Mouse (Mus musculus): ENCODE measurements at regions not wholly inside any gene's neighbourhood (a gene's known extent, or its start where the extent isn't known, plus 50 kb on each side); places are given as distances from the start of the nearest gene placed in this dataset.

GRCm38 (mm10) chr10:91734691-91735090, 553.6 kb upstream of the Tmpo start:
- Histone ChIP-seq H3K27me3 (ENCODE audit: control insufficient read depth, insufficient read depth, low read depth, low read length) (no peaks in the 10 kb centered on the region), H3K9ac (ENCODE audit: low read depth, low read length) (no peak overlapping the region), H3K4me3 (ENCODE audit: low read depth, low read length) (no peak overlapping the region), H3K27ac (ENCODE audit: low read length) (no peak overlapping the region), H3K36me3 (ENCODE audit: control insufficient read depth, insufficient read depth) (no peaks in the 10 kb centered on the region), H3K9me3 (replicated peaks; ENCODE audit: control insufficient read depth, low read length) (no peaks in the 10 kb centered on the region), H3K4me2 (ENCODE audit: low read depth, low read length) (no peak overlapping the region), H3K4me1 (ENCODE audit: control insufficient read depth, low read depth, low read length) (no peaks in the 10 kb centered on the region)
- 59% methylated on average over 8 of the region's 8 CpGs for WGBS (ENCODE audit: insufficient replicate concordance)
- ATAC-seq (ENCODE audit: low read depth): no peak

DNA sequence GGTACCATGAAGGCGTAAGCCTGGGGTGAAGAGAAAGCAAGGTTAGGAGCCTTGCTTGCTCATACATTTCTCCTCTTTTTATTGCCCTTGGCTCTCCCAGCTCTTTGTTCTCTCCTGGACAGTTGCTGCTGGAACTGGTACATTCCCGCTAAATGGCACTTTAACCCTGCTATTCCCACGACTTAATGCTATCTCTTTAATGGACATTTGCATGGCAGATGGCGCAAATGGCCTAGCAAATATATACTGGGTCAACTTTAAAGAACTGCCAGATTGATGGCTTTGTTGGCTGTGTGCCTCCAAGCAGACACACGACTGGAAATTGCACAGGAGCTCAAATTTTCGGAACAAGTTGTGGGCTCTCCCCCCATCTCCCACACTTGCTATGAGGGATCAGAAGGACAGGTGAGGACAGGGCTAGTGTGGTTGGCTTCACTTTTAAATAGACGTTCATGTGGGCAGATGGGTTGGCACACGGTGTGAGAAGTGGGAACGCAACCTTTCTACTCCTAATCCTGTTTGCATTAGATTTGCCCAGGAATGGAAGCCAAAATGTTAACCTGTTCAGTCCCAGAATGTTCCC, 551.0 kb upstream of the Tmpo start:
- Histone ChIP-seq H3K27me3 (ENCODE audit: control insufficient read depth, insufficient read depth, low read depth, low read length) (no peaks in the 10 kb centered on the region), H3K4me3 (ENCODE audit: low read depth, low read length) (no peak overlapping the region), H3K9ac (ENCODE audit: low read depth, low read length) (no peak overlapping the region), H3K9me3 (replicated peaks; ENCODE audit: control insufficient read depth, low read length) (no peaks in the 10 kb centered on the region), H3K36me3 (ENCODE audit: control insufficient read depth, insufficient read depth) (no peaks in the 10 kb centered on the region), H3K27ac (ENCODE audit: low read length) (no peak overlapping the region), H3K4me1 (ENCODE audit: control insufficient read depth, low read depth, low read length) (no peaks in the 10 kb centered on the region), H3K4me2 (ENCODE audit: low read depth, low read length) (no peak overlapping the region)
- WGBS (ENCODE audit: insufficient replicate concordance): 56% methylated on average over 9 of the region's 9 CpGs
- no peak for ATAC-seq (ENCODE audit: low read depth)

- no peak for ATAC-seq (ENCODE audit: low read depth)
These were observed 548.9 kb upstream of the Tmpo start for GRCm38 (mm10) chr10:91730062-91730461.

DNA sequence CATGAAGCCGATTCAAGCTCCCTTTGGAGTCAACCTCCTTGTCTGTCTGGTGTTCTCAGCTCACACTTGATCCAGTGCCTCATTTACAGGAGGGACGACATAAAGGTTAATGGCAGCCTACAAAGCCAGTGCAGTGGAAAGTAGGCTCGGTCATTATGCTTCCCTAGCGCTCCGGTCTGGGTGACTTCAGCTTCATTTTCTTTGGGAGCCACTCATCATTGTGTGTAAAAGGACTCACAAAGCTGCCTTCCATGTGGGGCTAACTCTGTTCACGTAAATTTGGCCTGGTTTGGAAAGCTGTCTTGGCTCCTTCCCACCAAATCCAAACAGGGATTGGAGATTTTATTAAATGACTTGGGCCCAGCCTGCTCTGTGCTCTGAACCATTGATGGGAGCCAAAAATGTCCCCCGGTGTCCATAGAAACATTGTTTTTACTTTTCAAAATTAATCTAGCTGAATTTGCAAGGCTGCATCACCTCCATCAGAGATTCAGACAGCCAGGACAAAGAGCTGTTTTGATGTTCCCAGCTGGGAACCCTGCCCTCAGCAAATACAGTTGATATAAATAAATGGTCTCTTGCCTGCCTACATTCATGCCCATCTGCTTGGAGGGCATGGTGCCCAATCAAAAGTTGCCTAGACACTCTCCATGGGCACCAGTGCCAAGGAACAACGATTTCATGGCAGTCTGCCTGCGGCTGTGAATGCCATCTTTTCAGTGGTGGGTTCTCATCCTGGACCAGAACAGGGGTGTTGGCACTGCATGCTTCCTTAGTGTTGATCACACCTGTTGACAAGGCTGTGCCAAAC, 538.7 kb upstream of the Tmpo start:
- Histone ChIP-seq H3K9me3 (replicated peaks; ENCODE audit: control insufficient read depth, low read length) (no peaks in the 10 kb centered on the region), H3K4me3 (ENCODE audit: low read depth, low read length) (no peak overlapping the region), H3K36me3 (ENCODE audit: control insufficient read depth, insufficient read depth) (no peaks in the 10 kb centered on the region), H3K4me1 (ENCODE audit: control insufficient read depth, low read depth, low read length) (no peaks in the 10 kb centered on the region), H3K27me3 (ENCODE audit: control insufficient read depth, insufficient read depth, low read depth, low read length) (no peaks in the 10 kb centered on the region), H3K9ac (ENCODE audit: low read depth, low read length) (no peak overlapping the region), H3K27ac (ENCODE audit: low read length) (no peak overlapping the region), H3K4me2 (ENCODE audit: low read depth, low read length) (no peak overlapping the region)
- ATAC-seq (ENCODE audit: low read depth): no peak
- WGBS (ENCODE audit: insufficient replicate concordance): 64% methylated on average over 9 of the region's 9 CpGs

More at GRCm38 (mm10) chr10:91730062-91730461, 548.9 kb upstream of the Tmpo start:
- H3K9ac ChIP-seq (ENCODE audit: low read depth, low read length): no peak overlapping the region
- H3K4me3 ChIP-seq (ENCODE audit: low read depth, low read length): no peak overlapping the region
- H3K27me3 ChIP-seq (ENCODE audit: control insufficient read depth, insufficient read depth, low read depth, low read length): no peaks in the 10 kb centered on the region
- no peak overlapping the region for H3K4me2 ChIP-seq (ENCODE audit: low read depth, low read length)
- no peaks in the 10 kb centered on the region for H3K36me3 ChIP-seq (ENCODE audit: control insufficient read depth, insufficient read depth)
- no peaks in the 10 kb centered on the region for H3K9me3 ChIP-seq (replicated peaks; ENCODE audit: control insufficient read depth, low read length)
- H3K4me1 ChIP-seq (ENCODE audit: control insufficient read depth, low read depth, low read length): no peaks in the 10 kb centered on the region
- no peak overlapping the region for H3K27ac ChIP-seq (ENCODE audit: low read length)
- WGBS (ENCODE audit: insufficient replicate concordance): 66% methylated on average over 6 of the region's 6 CpGs

GRCm38 (mm10) chr10:91716604-91717003, 535.5 kb upstream of the Tmpo start:
- WGBS (ENCODE audit: insufficient replicate concordance): 77% methylated on average over 7 of the region's 7 CpGs
- no peak for ATAC-seq (ENCODE audit: low read depth)

GRCm38 (mm10) chr10:91714648-91715047, 533.5 kb upstream of the Tmpo start:
- H3K27ac ChIP-seq (ENCODE audit: low read length): no peak overlapping the region
- no peaks in the 10 kb centered on the region for H3K36me3 ChIP-seq (ENCODE audit: control insufficient read depth, insufficient read depth)
- no peak overlapping the region for H3K9ac ChIP-seq (ENCODE audit: low read depth, low read length)
- no peak overlapping the region for H3K4me2 ChIP-seq (ENCODE audit: low read depth, low read length)
- H3K27me3 ChIP-seq (ENCODE audit: control insufficient read depth, insufficient read depth, low read depth, low read length): no peaks in the 10 kb centered on the region
- no peaks in the 10 kb centered on the region for H3K4me1 ChIP-seq (ENCODE audit: control insufficient read depth, low read depth, low read length)
- H3K9me3 ChIP-seq (replicated peaks; ENCODE audit: control insufficient read depth, low read length): no peaks in the 10 kb centered on the region
- H3K4me3 ChIP-seq (ENCODE audit: low read depth, low read length): no peak overlapping the region
- 61% methylated on average over 3 of the region's 3 CpGs for WGBS (ENCODE audit: insufficient replicate concordance)
- ATAC-seq (ENCODE audit: low read depth): no peak

More at GRCm38 (mm10) chr10:91716604-91717003, 535.5 kb upstream of the Tmpo start:
- no peak overlapping the region for H3K27ac ChIP-seq (ENCODE audit: low read length)
- H3K4me3 ChIP-seq (ENCODE audit: low read depth, low read length): no peak overlapping the region
- H3K9ac ChIP-seq (ENCODE audit: low read depth, low read length): no peak overlapping the region
- H3K36me3 ChIP-seq (ENCODE audit: control insufficient read depth, insufficient read depth): no peaks in the 10 kb centered on the region
- no peaks in the 10 kb centered on the region for H3K4me1 ChIP-seq (ENCODE audit: control insufficient read depth, low read depth, low read length)
- no peaks in the 10 kb centered on the region for H3K27me3 ChIP-seq (ENCODE audit: control insufficient read depth, insufficient read depth, low read depth, low read length)
- H3K4me2 ChIP-seq (ENCODE audit: low read depth, low read length): no peak overlapping the region
- no peaks in the 10 kb centered on the region for H3K9me3 ChIP-seq (replicated peaks; ENCODE audit: control insufficient read depth, low read length)

DNA sequence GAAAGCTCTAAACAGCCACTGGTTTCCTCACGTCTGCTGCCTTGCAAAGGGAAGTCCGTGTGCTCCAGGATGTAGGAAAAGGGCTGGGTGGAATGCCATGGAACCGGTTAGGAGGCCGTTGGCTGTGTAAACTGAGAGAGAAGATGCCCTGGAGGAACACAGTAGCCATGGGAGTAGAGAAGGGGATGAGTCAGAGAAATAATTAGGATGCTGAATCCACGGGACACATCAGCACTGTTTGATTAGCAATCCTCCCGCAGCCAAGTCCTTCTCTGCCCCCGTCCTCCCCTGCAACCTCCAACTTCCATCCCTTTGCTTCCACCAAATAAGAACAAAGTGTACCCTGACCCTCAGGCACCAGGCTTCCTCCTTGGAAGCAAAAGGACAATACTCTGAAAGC, 532.4 kb upstream of the Tmpo start:
- 37% methylated on average over 7 of the region's 7 CpGs for WGBS (ENCODE audit: insufficient replicate concordance)

GRCm38 (mm10) chr10:91706816-91707215, 525.7 kb upstream of the Tmpo start:
- no peak for ATAC-seq (ENCODE audit: low read depth)
- Histone ChIP-seq H3K36me3 (ENCODE audit: control insufficient read depth, insufficient read depth) (no peaks in the 10 kb centered on the region), H3K4me2 (ENCODE audit: low read depth, low read length) (no peak overlapping the region), H3K27me3 (ENCODE audit: control insufficient read depth, insufficient read depth, low read depth, low read length) (no peaks in the 10 kb centered on the region), H3K9ac (ENCODE audit: low read depth, low read length) (no peak overlapping the region), H3K27ac (ENCODE audit: low read length) (no peak overlapping the region), H3K4me1 (ENCODE audit: control insufficient read depth, low read depth, low read length) (no peaks in the 10 kb centered on the region), H3K9me3 (replicated peaks; ENCODE audit: control insufficient read depth, low read length) (no peaks in the 10 kb centered on the region; the same call in 1 of the 2 replicates), H3K4me3 (ENCODE audit: low read depth, low read length) (no peak overlapping the region)
- WGBS (ENCODE audit: insufficient replicate concordance): 75% methylated on average over 3 of the region's 3 CpGs

More for the DNA sequence above, 532.4 kb upstream of the Tmpo start:
- Histone ChIP-seq H3K36me3 (ENCODE audit: control insufficient read depth, insufficient read depth) (no peaks in the 10 kb centered on the region), H3K4me2 (ENCODE audit: low read depth, low read length) (no peak overlapping the region), H3K9me3 (replicated peaks; ENCODE audit: control insufficient read depth, low read length) (no peaks in the 10 kb centered on the region), H3K27ac (ENCODE audit: low read length) (no peak overlapping the region), H3K4me1 (ENCODE audit: control insufficient read depth, low read depth, low read length) (no peaks in the 10 kb centered on the region), H3K27me3 (ENCODE audit: control insufficient read depth, insufficient read depth, low read depth, low read length) (no peaks in the 10 kb centered on the region), H3K4me3 (ENCODE audit: low read depth, low read length) (no peak overlapping the region), H3K9ac (ENCODE audit: low read depth, low read length) (no peak overlapping the region)
- ATAC-seq (ENCODE audit: low read depth): no peak

DNA sequence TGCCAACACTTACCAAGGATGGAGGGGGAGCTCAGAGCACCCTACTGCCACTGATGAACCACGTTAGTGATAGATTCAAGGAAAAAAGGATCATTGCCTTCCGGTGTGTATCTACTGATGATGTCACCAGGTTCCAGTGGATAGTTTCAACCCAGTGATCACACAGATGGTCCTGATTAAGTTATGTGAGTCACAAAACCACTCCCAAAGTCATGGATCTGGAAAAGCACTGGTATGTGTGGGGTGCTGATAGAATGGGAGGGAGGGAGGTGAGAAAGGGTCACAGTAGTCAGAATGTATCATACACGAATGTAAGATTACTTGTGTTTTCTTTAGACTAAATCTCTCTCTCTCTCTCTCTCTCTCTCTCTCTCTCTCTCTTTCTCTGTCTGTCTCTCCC, 523.6 kb upstream of the Tmpo start:
- Histone ChIP-seq H3K9ac (ENCODE audit: low read depth, low read length) (no peak overlapping the region), H3K36me3 (ENCODE audit: control insufficient read depth, insufficient read depth) (no peaks in the 10 kb centered on the region), H3K27ac (ENCODE audit: low read length) (no peak overlapping the region), H3K4me2 (ENCODE audit: low read depth, low read length) (no peak overlapping the region), H3K9me3 (replicated peaks; ENCODE audit: control insufficient read depth, low read length) (no peaks in the 10 kb centered on the region; the same call in none of the 2 replicates), H3K4me3 (ENCODE audit: low read depth, low read length) (no peak overlapping the region), H3K27me3 (ENCODE audit: control insufficient read depth, insufficient read depth, low read depth, low read length) (no peaks in the 10 kb centered on the region), H3K4me1 (ENCODE audit: control insufficient read depth, low read depth, low read length) (no peaks in the 10 kb centered on the region)
- WGBS (ENCODE audit: insufficient replicate concordance): 47% methylated on average over 3 of the region's 3 CpGs
- no peak for ATAC-seq (ENCODE audit: low read depth)
